ENCODE assay signal across 10 mouse cellular contexts in genomic region chr2:168911527-168911926, GRCm38 (mm10). TPM values are rescaled to one million over a fixed set of nuclear protein-coding genes. Genes with fewer than 3 reads are reported as not detected.
DNase-seq lines count a peak whose midpoint lies in the region; ATAC-seq lines count a peak whose summit lies in the region.
"Had no signal": no experiment of that assay in that cellular context is flagged by ENCODE, and none has a peak within 500 bp of the region (broad histone marks: within the 10 kb centered on the region; RNA-seq: fewer than 3 reads in every experiment).

No protein-coding gene starts in this region.

- no peaks in the 10 kb centered on the region for H3K9me3 ChIP-seq in heart, embryonic 15.5 days (replicated peaks)
- H3K9me3 ChIP-seq in embryonic facial prominence, embryonic 11.5 days (replicated peaks; ENCODE audit: control insufficient read depth, low read length), result no peaks in the 10 kb centered on the region
- no peaks in the 10 kb centered on the region for H3K9me3 ChIP-seq in intestine, embryonic 14.5 days (ENCODE audit: control insufficient read depth, low read length)
- no peaks in the 10 kb centered on the region for H3K9me3 ChIP-seq in neural tube, embryonic 11.5 days (ENCODE audit: control insufficient read depth, low read length)

- H3K4me2 ChIP-seq in heart, embryonic 15.5 days, result peak overlapping the region; percentile 92
- peak overlapping the region; percentile 90 for H3K4me2 ChIP-seq in embryonic facial prominence, embryonic 11.5 days (ENCODE audit: low read depth, low read length)
- peak overlapping the region; percentile 99 for H3K4me2 ChIP-seq in intestine, embryonic 14.5 days (ENCODE audit: low read length)
- H3K4me2 ChIP-seq in neural tube, embryonic 11.5 days (ENCODE audit: low read depth), result peak overlapping the region; percentile 96

- peaks cover 54% of the 10 kb centered on the region for H3K27me3 ChIP-seq in heart, embryonic 15.5 days
- peaks cover 28% of the 10 kb centered on the region for H3K27me3 ChIP-seq in embryonic facial prominence, embryonic 11.5 days (ENCODE audit: control insufficient read depth, insufficient read depth, low read length)
- H3K27me3 ChIP-seq in intestine, embryonic 14.5 days (replicated peaks; ENCODE audit: control insufficient read depth, insufficient read depth, low read length), result peaks cover 34% of the 10 kb centered on the region
- H3K27me3 ChIP-seq in neural tube, embryonic 11.5 days (ENCODE audit: control insufficient read depth, insufficient read depth, low read length), result peaks cover 30% of the 10 kb centered on the region

- no peaks in the 10 kb centered on the region for H3K36me3 ChIP-seq in heart, embryonic 15.5 days
- H3K36me3 ChIP-seq in embryonic facial prominence, embryonic 11.5 days (replicated peaks; ENCODE audit: control insufficient read depth, insufficient read depth, low read depth, low read length), result no peaks in the 10 kb centered on the region
- H3K36me3 ChIP-seq in intestine, embryonic 14.5 days (ENCODE audit: control insufficient read depth, insufficient read depth, low read length), result no peaks in the 10 kb centered on the region
- no peaks in the 10 kb centered on the region for H3K36me3 ChIP-seq in neural tube, embryonic 11.5 days (ENCODE audit: control insufficient read depth, insufficient read depth, low read length)

- H3K4me1 ChIP-seq in heart, embryonic 15.5 days (replicated peaks), result peaks cover 28% of the 10 kb centered on the region
- H3K4me1 ChIP-seq in embryonic facial prominence, embryonic 11.5 days (ENCODE audit: control insufficient read depth, insufficient read depth, low read length), result no peaks in the 10 kb centered on the region; the same call in none of the 2 replicates
- peaks cover 25% of the 10 kb centered on the region for H3K4me1 ChIP-seq in intestine, embryonic 14.5 days (replicated peaks; ENCODE audit: control insufficient read depth, insufficient read depth, low read length)
- peaks cover 15% of the 10 kb centered on the region for H3K4me1 ChIP-seq in neural tube, embryonic 11.5 days (ENCODE audit: control insufficient read depth, insufficient read depth, low read length)

- WGBS in heart, embryonic 15.5 days, result 2% methylated on average over 19 of the region's 19 CpGs
- WGBS in embryonic facial prominence, embryonic 11.5 days, result 2% methylated on average over 19 of the region's 19 CpGs
- WGBS in intestine, embryonic 14.5 days, result 2% methylated on average over 19 of the region's 19 CpGs
- 3% methylated on average over 19 of the region's 19 CpGs for WGBS in neural tube, embryonic 11.5 days

- H3K27ac ChIP-seq in heart, embryonic 15.5 days, result no peak overlapping the region
- no peak overlapping the region for H3K27ac ChIP-seq in embryonic facial prominence, embryonic 11.5 days (replicated peaks; ENCODE audit: low read depth, low read length)
- H3K27ac ChIP-seq in intestine, embryonic 14.5 days (ENCODE audit: low read depth), result no peak overlapping the region
- no peak overlapping the region for H3K27ac ChIP-seq in neural tube, embryonic 11.5 days (ENCODE audit: low read depth, low read length)

- no peak for ATAC-seq in heart, embryonic 15.5 days (replicated peaks; ENCODE audit: insufficient number of reproducible peaks, insufficient read depth, low FRiP score, low read depth)
- no peak for ATAC-seq in embryonic facial prominence, embryonic 11.5 days (replicated peaks; ENCODE audit: insufficient number of reproducible peaks, low FRiP score, low TSS enrichment, low read depth)
- ATAC-seq in intestine, embryonic 14.5 days (replicated peaks; ENCODE audit: low FRiP score, low TSS enrichment, low read depth), result no peak
- ATAC-seq in neural tube, embryonic 11.5 days (ENCODE audit: insufficient read depth, low FRiP score, low TSS enrichment), result no peak

- H3K4me3 ChIP-seq in heart, embryonic 15.5 days, result peak overlapping the region; percentile 52
- H3K4me3 ChIP-seq in embryonic facial prominence, embryonic 11.5 days (ENCODE audit: low read depth, low read length), result peak overlapping the region; percentile 49
- peak overlapping the region; percentile 49 for H3K4me3 ChIP-seq in intestine, embryonic 14.5 days (ENCODE audit: low read depth, low read length)
- H3K4me3 ChIP-seq in neural tube, embryonic 11.5 days (ENCODE audit: low read depth, low read length), result peak overlapping the region; percentile 52

- no peak for DNase-seq in heart, adult 18-20 months
- peak; percentile 35 for DNase-seq in embryonic facial prominence, embryonic 11.5 days (ENCODE audit: low spot score)
- DNase-seq in intestine, embryonic 14.5 days (ENCODE audit: low spot score), result no peak
- DNase-seq in neural tube, embryonic 11.5 days (ENCODE audit: low spot score), result no peak
- no peak for DNase-seq in frontal cortex, postnatal 10 days (ENCODE audit: low spot score in 2 of 2)
- DNase-seq in right cerebral cortex, postnatal 36 days (ENCODE audit: low spot score in 2 of 2), result no peak
- DNase-seq in urinary bladder, postnatal 36 days (ENCODE audit: low spot score in 2 of 2), result no peak
- DNase-seq: gastrocnemius, postnatal 14 days; layer of hippocampus, postnatal 36 days had no signal

- no peak overlapping the region for H3K9ac ChIP-seq in heart, embryonic 15.5 days
- no peak overlapping the region for H3K9ac ChIP-seq in embryonic facial prominence, embryonic 11.5 days (replicated peaks; ENCODE audit: low read length)
- peak overlapping the region; percentile 20; the same call in 1 of the 2 replicates for H3K9ac ChIP-seq in intestine, embryonic 14.5 days (ENCODE audit: low read length)
- H3K9ac ChIP-seq in neural tube, embryonic 11.5 days (ENCODE audit: low read length), result no peak overlapping the region; the same call in 1 of the 2 replicates

RNA-seq across cellular contexts. Expression of gene Zfp64, which starts 43.9 kb away (rescaled TPM):
- polyA plus RNA-seq in heart, embryonic 15.5 days (2015; fragmentation: Nextera tagmentation; extraction: Ambion mirVana), result 13.2 and 17.5 TPM in 2 replicates
- 1 to 10 TPM; 6.6 to 6.8 TPM for total RNA-seq in heart, adult 18-20 months (2021)
- 42.1 and 44.0 TPM in 2 replicates for polyA plus RNA-seq in embryonic facial prominence, embryonic 11.5 days (2014; fragmentation: Nextera tagmentation; extraction: Ambion mirVana)
- 36.8 and 38.7 TPM in 2 replicates for polyA plus RNA-seq in intestine, embryonic 14.5 days (2014; fragmentation: Nextera tagmentation; extraction: Ambion mirVana)
- 30.6 and 35.1 TPM in 2 replicates for polyA plus RNA-seq in neural tube, embryonic 11.5 days (2014; fragmentation: Nextera tagmentation; extraction: Ambion mirVana)
